Mouse (Mus musculus) ES-Bruce4 (cell line): ENCODE measurements around the gene Fermt3. TPM values are rescaled to one million over a fixed set of nuclear protein-coding genes. Genes with fewer than 3 reads are reported as not detected.

ENCODE experiments used
- H3K27ac ChIP-seq: 2 replicates; pipeline ENCODE4 v1.5.1; 2012; ENCODE audit warnings: low read length, inconsistent platforms; ENCODE audit not compliant: insufficient read depth
- H3K27me3 ChIP-seq: 2 replicates; pipeline ENCODE4 v1.6.1; 2012; ENCODE audit warnings: mild to moderate bottlenecking, low read length, inconsistent platforms; ENCODE audit not compliant: control insufficient read depth, poor library complexity, insufficient read depth, severe bottlenecking
- H3K36me3 ChIP-seq: 2 replicates; pipeline ENCODE4 v1.6.1; 2012; ENCODE audit warnings: inconsistent platforms, mild to moderate bottlenecking, low read length, moderate library complexity; ENCODE audit not compliant: control insufficient read depth, poor library complexity, insufficient read depth, severe bottlenecking
- H3K4me1 ChIP-seq: one replicate; pipeline ENCODE4 v1.8.1; 2011; ENCODE audit warnings: low read length; ENCODE audit not compliant: control insufficient read depth, insufficient read depth
- H3K4me3 ChIP-seq: 2 replicates; pipeline ENCODE4 v1.5.1; 2011; ENCODE audit warnings: low read depth, mild to moderate bottlenecking, low read length
- H3K9ac ChIP-seq: 2 replicates; pipeline ENCODE4 v1.6.1; 2012; ENCODE audit warnings: low read depth, mild to moderate bottlenecking, inconsistent platforms; ENCODE audit not compliant: poor library complexity, severe bottlenecking
- H3K9me3 ChIP-seq: replicated peaks from 2 replicates; pipeline ENCODE4 v1.6.1; 2012; ENCODE audit warnings: mild to moderate bottlenecking, low read length, inconsistent platforms; ENCODE audit not compliant: control insufficient read depth, poor library complexity, insufficient read depth, severe bottlenecking
- CTCF ChIP-seq: IDR thresholded peaks from one replicate; pipeline ENCODE4 v1.8.1; 2011; ENCODE audit warnings: low read depth, low read length
- EP300 ChIP-seq: IDR thresholded peaks from 2 replicates; pipeline ENCODE4 v1.6.1; 2011; ENCODE audit warnings: low read depth, low read length; ENCODE audit not compliant: insufficient read depth
- POLR2A ChIP-seq: IDR thresholded peaks from one replicate; pipeline ENCODE4 v1.8.1; 2011; ENCODE audit warnings: low read length; ENCODE audit not compliant: insufficient read depth
- polyA plus RNA-seq: library from polyadenylated mRNA; stranded (reverse); fragments of >200 nt; gene quantifications from 2 replicates; pipeline ENCODE4 v1.2.4, GENCODE M21; 2011; ENCODE audit warnings: low read depth; ENCODE audit not compliant: missing spikeins, insufficient read depth, insufficient read length

Fermt3 gene
- polyA plus RNA-seq, result 0.59 and 1.0 TPM in 2 replicates

DNA sequence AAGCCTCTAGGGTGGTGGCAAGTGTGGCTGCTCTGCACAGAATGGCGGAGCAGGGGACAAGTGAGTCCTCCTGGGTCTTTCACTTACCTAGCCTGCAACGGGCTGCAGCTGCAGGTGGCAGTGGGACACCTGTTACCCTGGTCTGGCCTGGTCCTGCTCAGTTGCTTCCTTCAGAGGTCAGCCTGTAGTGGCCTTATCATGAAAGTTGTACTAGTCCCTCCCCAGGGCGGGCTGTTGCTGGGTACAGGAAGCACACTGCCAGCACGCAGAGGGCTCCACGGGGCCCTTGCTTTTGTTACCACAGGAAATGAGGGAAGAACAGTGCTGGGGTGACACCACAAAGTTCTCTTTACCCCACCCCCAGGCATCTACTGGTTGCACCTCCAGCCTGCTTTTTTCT, at the start of gene Fermt3:
TSS of gene Fermt3 (minus strand) at position 279 of the 400 bp plus-strand sequence.
- no peak for TF ChIP-seq EP300
- no peak for TF ChIP-seq POLR2A
- no peak for TF ChIP-seq CTCF
- H3K9me3 ChIP-seq, result no peaks in the 10 kb centered on the region
- H3K27ac ChIP-seq, result no peak within 1 kb of the TSS
- no peak within 1 kb of the TSS for H3K9ac ChIP-seq
- H3K27me3 ChIP-seq, result no peaks in the 10 kb centered on the region
- H3K4me3 ChIP-seq, result no peak within 1 kb of the TSS
- no peaks in the 10 kb centered on the region for H3K4me1 ChIP-seq
- H3K36me3 ChIP-seq, result peaks cover 44% of the 10 kb centered on the region

GRCm38 (mm10) chr19:7068136-7068535, 48.9 kb upstream of the Fermt3 start:
- H3K27me3 ChIP-seq, result no peaks in the 10 kb centered on the region

DNA sequence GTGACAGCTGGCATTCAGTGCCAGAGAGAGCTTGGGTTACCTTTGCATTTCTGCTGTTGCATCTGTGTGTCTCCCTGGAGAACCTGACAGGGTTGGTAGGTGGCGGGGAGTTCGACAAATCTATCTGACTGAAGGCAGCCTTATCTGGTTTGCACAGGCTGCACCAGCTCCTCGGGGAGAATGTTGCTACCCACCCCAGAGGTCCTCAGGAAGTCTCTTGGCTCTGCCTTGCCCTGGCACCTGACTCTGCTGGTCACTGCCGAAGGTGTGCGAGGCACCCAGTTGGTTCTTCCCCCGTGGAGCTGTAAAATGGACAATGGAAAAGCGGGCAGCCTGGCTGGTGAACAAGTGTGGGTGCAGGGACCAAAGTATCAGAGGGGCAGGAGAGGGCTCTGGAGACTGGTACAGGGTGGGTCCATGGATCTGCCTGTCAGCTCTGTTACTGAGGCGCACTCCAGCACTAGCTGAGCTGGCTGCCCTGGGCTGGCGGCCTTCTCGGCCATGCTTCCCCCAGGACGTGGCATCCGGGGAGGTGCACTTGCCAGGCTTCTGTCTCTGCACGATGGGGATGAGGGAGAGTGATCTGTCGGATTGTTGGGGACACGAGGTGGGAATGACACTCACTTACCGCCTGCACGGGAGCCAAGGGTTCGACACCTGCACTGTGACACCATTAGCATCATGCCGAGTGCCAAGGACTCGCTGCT, 48.2 kb upstream of the Fermt3 start:
- Histone ChIP-seq H3K9ac (no peak overlapping the region), H3K4me3 (no peak overlapping the region), H3K4me1 (no peaks in the 10 kb centered on the region), H3K36me3 (no peaks in the 10 kb centered on the region), H3K27me3 (no peaks in the 10 kb centered on the region), H3K9me3 (no peaks in the 10 kb centered on the region), H3K27ac (no peak overlapping the region)
- TF ChIP-seq CTCF (no peak), POLR2A (no peak), EP300 (no peak)

More at GRCm38 (mm10) chr19:7068136-7068535, 48.9 kb upstream of the Fermt3 start:
- Histone ChIP-seq H3K4me3 (no peak overlapping the region), H3K4me1 (no peaks in the 10 kb centered on the region), H3K9ac (no peak overlapping the region), H3K27ac (no peak overlapping the region), H3K9me3 (no peaks in the 10 kb centered on the region), H3K36me3 (no peaks in the 10 kb centered on the region)
- TF ChIP-seq CTCF (peak; percentile 84), POLR2A (no peak)

GRCm38 (mm10) chr19:7066828-7067342, 47.6 kb upstream of the Fermt3 start:
- no peak overlapping the region for H3K4me3 ChIP-seq
- no peaks in the 10 kb centered on the region for H3K4me1 ChIP-seq
- no peaks in the 10 kb centered on the region for H3K36me3 ChIP-seq
- TF ChIP-seq EP300 (no peak), CTCF (no peak), POLR2A (no peak)
- no peak overlapping the region for H3K9ac ChIP-seq
- H3K9me3 ChIP-seq, result no peaks in the 10 kb centered on the region
- no peaks in the 10 kb centered on the region for H3K27me3 ChIP-seq
- no peak overlapping the region for H3K27ac ChIP-seq

DNA sequence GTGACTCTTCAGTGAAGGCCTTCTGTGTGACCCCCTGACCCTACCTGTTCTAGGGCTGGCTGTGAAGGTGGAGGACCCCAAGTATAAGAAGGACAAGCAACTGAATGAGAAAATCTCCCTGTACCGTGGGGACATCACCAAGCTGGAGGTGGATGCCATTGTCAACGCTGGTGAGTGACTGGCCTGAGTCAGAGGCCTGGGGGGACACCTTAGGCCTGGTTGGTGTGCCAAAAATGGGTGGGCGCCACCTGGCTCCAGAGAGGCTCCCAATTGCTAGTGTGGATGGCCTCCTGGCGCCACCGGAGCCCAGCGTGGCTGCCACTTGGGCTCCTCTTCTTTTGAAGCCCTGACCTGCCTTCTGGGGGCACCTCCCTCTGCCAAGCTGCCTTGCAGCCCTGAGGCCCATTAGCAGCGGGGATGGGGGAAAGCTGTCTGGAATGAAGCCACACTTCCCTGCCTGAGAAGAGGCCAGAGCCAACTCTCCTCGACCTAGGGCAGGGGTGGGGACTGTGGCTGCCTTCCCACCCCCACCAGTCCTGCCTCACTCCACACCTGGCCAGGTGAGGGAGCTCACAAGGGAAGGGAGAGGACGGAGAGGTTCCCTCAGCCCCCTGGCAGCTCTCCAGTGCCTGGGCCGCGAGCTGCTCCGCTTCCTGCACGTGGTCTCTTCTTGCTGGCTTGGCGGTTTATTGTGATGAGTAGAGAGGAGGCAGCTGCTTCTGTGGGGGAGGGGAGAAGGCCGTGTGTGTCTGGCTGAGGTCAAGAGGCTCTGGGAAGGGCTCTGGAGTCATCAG, 47.0 kb upstream of the Fermt3 start:
- Histone ChIP-seq H3K4me1 (no peaks in the 10 kb centered on the region), H3K27ac (no peak overlapping the region), H3K27me3 (no peaks in the 10 kb centered on the region), H3K9me3 (no peaks in the 10 kb centered on the region), H3K36me3 (no peaks in the 10 kb centered on the region), H3K9ac (no peak overlapping the region), H3K4me3 (no peak overlapping the region)
- TF ChIP-seq EP300 (no peak), CTCF (no peak), POLR2A (no peak)

DNA sequence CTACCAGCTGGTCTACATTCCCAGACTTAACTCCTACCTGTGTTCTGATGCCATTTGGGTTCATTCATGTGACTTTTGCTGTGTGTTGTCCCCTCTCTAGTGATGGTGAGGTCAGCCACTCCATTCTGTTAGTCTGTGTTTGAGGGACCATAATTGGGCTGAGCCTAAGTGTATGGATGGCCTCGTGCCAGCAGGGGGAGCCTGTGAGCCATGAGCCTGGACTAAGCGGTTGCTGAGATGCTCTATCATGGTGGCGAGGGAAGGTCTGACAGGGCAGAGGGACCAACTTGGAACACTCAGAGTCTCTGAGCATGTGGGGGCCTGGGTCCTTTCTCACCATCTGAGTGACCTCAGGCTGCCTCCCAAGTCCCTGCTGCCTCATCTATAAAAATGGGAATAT, 45.3 kb upstream of the Fermt3 start:
- no peak overlapping the region for H3K9ac ChIP-seq
- no peak overlapping the region for H3K27ac ChIP-seq
- H3K36me3 ChIP-seq, result no peaks in the 10 kb centered on the region
- no peak overlapping the region for H3K4me3 ChIP-seq
- H3K9me3 ChIP-seq, result no peaks in the 10 kb centered on the region
- no peaks in the 10 kb centered on the region for H3K4me1 ChIP-seq
- no peaks in the 10 kb centered on the region for H3K27me3 ChIP-seq
- TF ChIP-seq CTCF (peak; percentile 99), POLR2A (no peak), EP300 (0 out of 2 replicates have a peak, but pooled peaks have one; percentile 14)
